Mouse (Mus musculus) embryonic facial prominence, embryonic 11.5 days (tissue): ENCODE data around the gene Caskin1. TPM values are rescaled to one million over a fixed set of nuclear protein-coding genes. Genes with fewer than 3 reads are reported as not detected.

Source experiments
- ATAC-seq: fragments of 200-750 bp; cut with Nextera tagmentation; replicated peaks from 2 replicates; pipeline ENCODE4 v1.8.0; 2017; ENCODE audit warnings: low read depth; ENCODE audit not compliant: insufficient number of reproducible peaks, low FRiP score, low TSS enrichment
- DNase-seq: peaks from one replicate; pipeline ENCODE4 v3.0.0-alpha.2; 2015; ENCODE audit warnings: low spot score
- H3K27ac ChIP-seq: fragments of 300-500 bp; sonication (generic); replicated peaks from 2 replicates; pipeline ENCODE4 v1.5.1; 2014; ENCODE audit warnings: mild to moderate bottlenecking, low read depth, low read length, control low read depth
- H3K27me3 ChIP-seq: fragments of 300-500 bp; sonication (generic); 2 replicates; pipeline ENCODE4 v1.6.1; 2014; ENCODE audit warnings: mild to moderate bottlenecking, low read length, moderate library complexity, mixed read lengths; ENCODE audit not compliant: control insufficient read depth, insufficient read depth
- H3K36me3 ChIP-seq: fragments of 300-500 bp; sonication (generic); replicated peaks from 2 replicates; pipeline ENCODE4 v1.6.1; 2014; ENCODE audit warnings: low read depth, mild to moderate bottlenecking, low read length, moderate library complexity, mixed read lengths; ENCODE audit not compliant: control insufficient read depth, insufficient read depth
- H3K4me1 ChIP-seq: fragments of 300-500 bp; sonication (generic); 2 replicates; pipeline ENCODE4 v1.6.1; 2014; ENCODE audit warnings: low read length, mixed read lengths; ENCODE audit not compliant: control insufficient read depth, insufficient read depth
- H3K4me2 ChIP-seq: fragments of 300-500 bp; sonication (generic); 2 replicates; pipeline ENCODE4 v1.6.1; 2014; ENCODE audit warnings: low read depth, mild to moderate bottlenecking, control low read depth, low read length, moderate library complexity
- H3K4me3 ChIP-seq: fragments of 300-500 bp; sonication (generic); 2 replicates; pipeline ENCODE4 v1.5.1; 2014; ENCODE audit warnings: low read depth, low read length, control low read depth
- H3K9ac ChIP-seq: fragments of 300-500 bp; sonication (generic); replicated peaks from 2 replicates; pipeline ENCODE4 v1.6.1; 2014; ENCODE audit warnings: mild to moderate bottlenecking, control low read depth, low read length
- H3K9me3 ChIP-seq: fragments of 300-500 bp; sonication (generic); replicated peaks from 2 replicates; pipeline ENCODE4 v1.6.1; 2016; ENCODE audit warnings: mild to moderate bottlenecking, low read length, inconsistent platforms, mixed read lengths; ENCODE audit not compliant: control insufficient read depth
- WGBS: fragments of 180-500 bp; shearing (Covaris S2); extraction: QIAGEN DNeasy Blood & Tissue Kit; methylation state at CpG from one replicate; pipeline ENCODE4 v1.1.7; 2014; 5-methylcytosine and 5-hydroxymethylcytosine counted together
- polyA plus RNA-seq: library from polyadenylated mRNA; unstranded; fragments of >200 nt; fragmentation: Nextera tagmentation; extraction: Ambion mirVana; gene quantifications from 2 replicates; pipeline ENCODE4 v1.2.1, GENCODE M21; 2014

Caskin1 gene
- polyA plus RNA-seq = 2.6 and 2.8 TPM in 2 replicates

- H3K9ac ChIP-seq = peak within 1 kb of the TSS; percentile 78
- ATAC-seq (peak; percentile 45), DNase-seq (peak; percentile 53)
- peak within 1 kb of the TSS; percentile 75 for H3K4me3 ChIP-seq
- H3K4me1 ChIP-seq = peaks cover 5% of the 10 kb centered on the region
- no peaks in the 10 kb centered on the region for H3K36me3 ChIP-seq
- 0% methylated on average over 34 of the region's 45 CpGs for WGBS
- H3K27ac ChIP-seq = peak within 1 kb of the TSS; percentile 65
- no peaks in the 10 kb centered on the region for H3K9me3 ChIP-seq
- peaks cover 5% of the 10 kb centered on the region for H3K27me3 ChIP-seq
- H3K4me2 ChIP-seq = peak within 1 kb of the TSS; percentile 98
Observed at GRCm38 (mm10) chr17:24488186-24488661, at the start of gene Caskin1. Gene Caskin1 (plus strand): TSS chr17:24488601.

GRCm38 (mm10) chr17:24440377-24440776 lies 48.0 kb upstream of the Caskin1 start:
- no peak for ATAC-seq
- Histone ChIP-seq H3K4me2 (no peak overlapping the region), H3K9ac (no peak overlapping the region), H3K4me3 (no peak overlapping the region), H3K27me3 (no peaks in the 10 kb centered on the region), H3K4me1 (no peaks in the 10 kb centered on the region), H3K27ac (no peak overlapping the region), H3K9me3 (no peaks in the 10 kb centered on the region), H3K36me3 (peaks cover 15% of the 10 kb centered on the region)
- 92% methylated on average over 8 of the region's 8 CpGs for WGBS
- DNase-seq = no peak

- H3K9ac ChIP-seq = no peak overlapping the region
- DNase-seq (peak; percentile 20), ATAC-seq (no peak)
- H3K9me3 ChIP-seq = no peaks in the 10 kb centered on the region
- H3K4me2 ChIP-seq = no peak overlapping the region
- H3K4me1 ChIP-seq = no peaks in the 10 kb centered on the region
- H3K27me3 ChIP-seq = no peaks in the 10 kb centered on the region
- H3K4me3 ChIP-seq = no peak overlapping the region
- WGBS = 42% methylated on average over 2 of the region's 2 CpGs
- no peak overlapping the region for H3K27ac ChIP-seq
- H3K36me3 ChIP-seq = peaks cover 17% of the 10 kb centered on the region
Observed at GRCm38 (mm10) chr17:24441148-24441547, 47.3 kb upstream of the Caskin1 start.

- H3K36me3 ChIP-seq = peaks cover 17% of the 10 kb centered on the region
- no peak for DNase-seq
Observed at GRCm38 (mm10) chr17:24442107-24442506, 46.3 kb upstream of the Caskin1 start.

GRCm38 (mm10) chr17:24442632-24443155 lies 45.7 kb upstream of the Caskin1 start, which contains the start of gene Dnase1l2:
Gene Dnase1l2 (minus strand): TSS chr17:24443105.
- H3K27me3 ChIP-seq = no peaks in the 10 kb centered on the region
- H3K9ac ChIP-seq = no peak within 1 kb of the TSS
- H3K9me3 ChIP-seq = no peaks in the 10 kb centered on the region
- H3K4me3 ChIP-seq = no peak within 1 kb of the TSS
- 81% methylated on average over 7 of the region's 7 CpGs for WGBS
- no peak within 1 kb of the TSS for H3K4me2 ChIP-seq
- DNase-seq (no peak), ATAC-seq (no peak)
- H3K4me1 ChIP-seq = no peaks in the 10 kb centered on the region
- no peak within 1 kb of the TSS for H3K27ac ChIP-seq
- H3K36me3 ChIP-seq = peaks cover 19% of the 10 kb centered on the region

More at GRCm38 (mm10) chr17:24442107-24442506, 46.3 kb upstream of the Caskin1 start:
- no peak overlapping the region for H3K4me3 ChIP-seq
- no peaks in the 10 kb centered on the region for H3K9me3 ChIP-seq
- no peak overlapping the region for H3K27ac ChIP-seq
- H3K4me1 ChIP-seq = no peaks in the 10 kb centered on the region
- no peak overlapping the region for H3K4me2 ChIP-seq
- no peak overlapping the region for H3K9ac ChIP-seq
- 90% methylated on average over 14 of the region's 14 CpGs for WGBS
- no peaks in the 10 kb centered on the region for H3K27me3 ChIP-seq
- ATAC-seq = no peak

- H3K36me3 ChIP-seq = peaks cover 19% of the 10 kb centered on the region
- DNase-seq (no peak), ATAC-seq (no peak)
- H3K9ac ChIP-seq = no peak overlapping the region
- no peaks in the 10 kb centered on the region for H3K9me3 ChIP-seq
- no peak overlapping the region for H3K4me2 ChIP-seq
- H3K27ac ChIP-seq = no peak overlapping the region
- no peaks in the 10 kb centered on the region for H3K27me3 ChIP-seq
- no peak overlapping the region for H3K4me3 ChIP-seq
- H3K4me1 ChIP-seq = no peaks in the 10 kb centered on the region
- WGBS = 91% methylated on average over 4 of the region's 4 CpGs
Observed at GRCm38 (mm10) chr17:24443409-24443808, 45.0 kb upstream of the Caskin1 start.

- no peak overlapping the region for H3K4me2 ChIP-seq
- H3K36me3 ChIP-seq = peaks cover 20% of the 10 kb centered on the region
- DNase-seq (no peak), ATAC-seq (no peak)
- no peaks in the 10 kb centered on the region for H3K4me1 ChIP-seq
- no peaks in the 10 kb centered on the region for H3K27me3 ChIP-seq
- WGBS = 89% methylated on average over 8 of the region's 8 CpGs
- H3K4me3 ChIP-seq = no peak overlapping the region
- H3K9ac ChIP-seq = no peak overlapping the region
- no peak overlapping the region for H3K27ac ChIP-seq
- no peaks in the 10 kb centered on the region for H3K9me3 ChIP-seq
Observed at GRCm38 (mm10) chr17:24446590-24446989, 41.8 kb upstream of the Caskin1 start.

GRCm38 (mm10) chr17:24449507-24449906 lies 38.9 kb upstream of the Caskin1 start:
- DNase-seq (no peak), ATAC-seq (no peak)
- H3K4me1 ChIP-seq = no peaks in the 10 kb centered on the region
- no peak overlapping the region for H3K4me3 ChIP-seq
- no peak overlapping the region for H3K9ac ChIP-seq
- peaks cover 13% of the 10 kb centered on the region for H3K36me3 ChIP-seq
- no peak overlapping the region for H3K4me2 ChIP-seq
- H3K27ac ChIP-seq = no peak overlapping the region
- no peaks in the 10 kb centered on the region for H3K9me3 ChIP-seq
- no peaks in the 10 kb centered on the region for H3K27me3 ChIP-seq
- WGBS = 87% methylated on average over 6 of the region's 6 CpGs
